Comparison of ENCODE assay signal across 10 mouse cellular contexts in genomic region chr8:123102855-123103254, GRCm38 (mm10). TPM values are rescaled to one million over a fixed set of nuclear protein-coding genes. Genes with fewer than 3 reads are reported as not detected.
DNase-seq lines count a peak whose midpoint lies in the region; ATAC-seq and TF ChIP-seq lines count a peak whose summit lies in the region.
"Not testable (repeated sequence)": the region's sequence is repeated elsewhere in the genome, so short reads cannot be mapped to it uniquely, and the experiment has no call there.
"Had no signal": no experiment of that assay in that cellular context is flagged by ENCODE, and none has a peak within 500 bp of the region (broad histone marks: within the 10 kb centered on the region; RNA-seq: fewer than 3 reads in every experiment).

No protein-coding gene starts in this region.

- H3K9me3 ChIP-seq in forebrain, embryonic 10.5 days; heart, embryonic 15.5 days (replicated peaks); intestine, embryonic 16.5 days (ENCODE audit: control insufficient read depth, low read length); midbrain, embryonic 10.5 days (replicated peaks); neural tube, embryonic 15.5 days (replicated peaks): not testable (repeated sequence)

- peak; percentile 11; the same call in 1 of the 2 replicates for ATAC-seq in heart, embryonic 15.5 days (replicated peaks; ENCODE audit: insufficient number of reproducible peaks, insufficient read depth, low FRiP score, low read depth)
- 0 out of 2 replicates have a peak, but pooled peaks have one; percentile 2 for ATAC-seq in intestine, embryonic 16.5 days
- ATAC-seq in neural tube, embryonic 15.5 days (ENCODE audit: low FRiP score): 0 out of 2 replicates have a peak, but pooled peaks have one; percentile 11

- WGBS in forebrain, embryonic 10.5 days: under 1% methylated on average over 26 of the region's 26 CpGs
- 1% methylated on average over 26 of the region's 26 CpGs for WGBS in heart, embryonic 15.5 days
- under 1% methylated on average over 26 of the region's 26 CpGs for WGBS in intestine, embryonic 16.5 days
- under 1% methylated on average over 26 of the region's 26 CpGs for WGBS in liver, adult 2 months
- 1% methylated on average over 26 of the region's 26 CpGs for whole genome bisulfite sequencing in midbrain, embryonic 10.5 days
- WGBS in neural tube, embryonic 15.5 days: 1% methylated on average over 26 of the region's 26 CpGs

- peak; percentile 48 for DNase-seq in 3134 (ENCODE audit: extremely low read depth, insufficient read length, low spot score)
- DNase-seq in adrenal gland, postnatal 14 days: peak; percentile 51
- not testable (repeated sequence) for DNase-seq in forebrain, embryonic 10.5 days (ENCODE audit: extremely low spot score, low spot score); liver, adult 2 months (ENCODE audit: extremely low read depth, low read depth, low spot score); midbrain, embryonic 10.5 days (ENCODE audit: low spot score)

- H3K4me2 ChIP-seq in heart, embryonic 15.5 days: peak overlapping the region; percentile 88
- peak overlapping the region; percentile 79 for H3K4me2 ChIP-seq in intestine, embryonic 16.5 days (ENCODE audit: low read depth, low read length)
- peak overlapping the region; percentile 88 for H3K4me2 ChIP-seq in neural tube, embryonic 15.5 days

- not testable (repeated sequence) for TF ChIP-seq POLR2A in liver, adult 2 months (IDR thresholded peaks at IDR 0.05; ENCODE audit: extremely low read depth, insufficient read depth, low read length)

- not testable (repeated sequence) for TF ChIP-seq CTCF in liver, adult 2 months (IDR thresholded peaks at IDR 0.05; ENCODE audit: low read depth, low read length)

- H3K4me3 ChIP-seq in forebrain, embryonic 10.5 days: peak overlapping the region; percentile 83
- H3K4me3 ChIP-seq in heart, embryonic 15.5 days: peak overlapping the region; percentile 65
- peak overlapping the region; percentile 81 for H3K4me3 ChIP-seq in intestine, embryonic 16.5 days (ENCODE audit: low read length)
- H3K4me3 ChIP-seq in liver, adult 2 months (ENCODE audit: insufficient read depth, low read depth, low read length): peak overlapping the region; percentile 68
- H3K4me3 ChIP-seq in midbrain, embryonic 10.5 days: peak overlapping the region; percentile 96
- peak overlapping the region; percentile 76 for H3K4me3 ChIP-seq in neural tube, embryonic 15.5 days (replicated peaks)

- not testable (repeated sequence) for H3K27me3 ChIP-seq in forebrain, embryonic 10.5 days (ENCODE audit: poor library complexity, severe bottlenecking); heart, embryonic 15.5 days; intestine, embryonic 16.5 days (replicated peaks; ENCODE audit: control insufficient read depth, insufficient read depth, low read length); liver, adult 2 months (ENCODE audit: control insufficient read depth, insufficient read depth, low read length); midbrain, embryonic 10.5 days (ENCODE audit: low read depth, poor library complexity, severe bottlenecking); neural tube, embryonic 15.5 days (replicated peaks)

- peaks cover 45% of the 10 kb centered on the region for H3K36me3 ChIP-seq in forebrain, embryonic 10.5 days (replicated peaks)
- peaks cover 25% of the 10 kb centered on the region for H3K36me3 ChIP-seq in heart, embryonic 15.5 days
- peaks cover 12% of the 10 kb centered on the region for H3K36me3 ChIP-seq in intestine, embryonic 16.5 days (ENCODE audit: control insufficient read depth, insufficient read depth, low read length)
- H3K36me3 ChIP-seq in liver, adult 2 months (ENCODE audit: control insufficient read depth, insufficient read depth, low read length): peaks cover 21% of the 10 kb centered on the region; the same call in 1 of the 2 replicates
- H3K36me3 ChIP-seq in midbrain, embryonic 10.5 days: peaks cover 42% of the 10 kb centered on the region
- peaks cover 27% of the 10 kb centered on the region for H3K36me3 ChIP-seq in neural tube, embryonic 15.5 days

- not testable (repeated sequence) for H3K79me2 ChIP-seq in liver, adult 2 months (ENCODE audit: control insufficient read depth, insufficient read depth, low read length)

- peak overlapping the region; percentile 99 for H3K27ac ChIP-seq in forebrain, embryonic 10.5 days
- H3K27ac ChIP-seq in heart, embryonic 15.5 days: peak overlapping the region; percentile 85
- H3K27ac ChIP-seq in intestine, embryonic 16.5 days (ENCODE audit: low read length): peak overlapping the region; percentile 91
- peak overlapping the region; percentile 43 for H3K27ac ChIP-seq in liver, adult 2 months (replicated peaks; ENCODE audit: insufficient read depth, low read depth, low read length)
- H3K27ac ChIP-seq in midbrain, embryonic 10.5 days (replicated peaks): peak overlapping the region; percentile 100
- peak overlapping the region; percentile 96 for H3K27ac ChIP-seq in neural tube, embryonic 15.5 days (replicated peaks)

- peaks cover 22% of the 10 kb centered on the region for H3K4me1 ChIP-seq in forebrain, embryonic 10.5 days
- peaks cover 18% of the 10 kb centered on the region for H3K4me1 ChIP-seq in heart, embryonic 15.5 days (replicated peaks)
- peaks cover 14% of the 10 kb centered on the region for H3K4me1 ChIP-seq in intestine, embryonic 16.5 days (ENCODE audit: control insufficient read depth, insufficient read depth, low read length)
- H3K4me1 ChIP-seq in liver, adult 2 months (ENCODE audit: control insufficient read depth, insufficient read depth, low read length): not testable (repeated sequence)
- H3K4me1 ChIP-seq in midbrain, embryonic 10.5 days: peaks cover 18% of the 10 kb centered on the region
- H3K4me1 ChIP-seq in neural tube, embryonic 15.5 days: peaks cover 18% of the 10 kb centered on the region

- H3K9ac ChIP-seq in heart, embryonic 15.5 days: peak overlapping the region; percentile 91
- peak overlapping the region; percentile 95 for H3K9ac ChIP-seq in intestine, embryonic 16.5 days (ENCODE audit: low read depth, low read length)
- peak overlapping the region; percentile 91 for H3K9ac ChIP-seq in liver, adult 2 months (ENCODE audit: low read depth, low read length)
- peak overlapping the region; percentile 93 for H3K9ac ChIP-seq in neural tube, embryonic 15.5 days (replicated peaks)

RNA-seq across cellular contexts. Expression of gene Rpl13, which starts 0.7 kb away (rescaled TPM):
- total RNA-seq in adrenal gland, postnatal 14 days (2021): 587 and 646 TPM in 2 replicates
- 1,382 and 1,410 TPM in 2 replicates for polyA plus RNA-seq in forebrain, embryonic 10.5 days (2016; fragmentation: Nextera tagmentation; extraction: Ambion mirVana)
- 802 and 841 TPM in 2 replicates for polyA plus RNA-seq in heart, embryonic 15.5 days (2015; fragmentation: Nextera tagmentation; extraction: Ambion mirVana)
- 1,403 and 1,521 TPM in 2 replicates for polyA plus RNA-seq in intestine, embryonic 16.5 days (2015; fragmentation: Nextera tagmentation; extraction: Ambion mirVana)
- 764 and 919 TPM in 2 replicates for total RNA-seq in liver, adult 2 months (2014; rRNA removed)
- polyA plus RNA-seq in liver, adult 2 months (2012; rRNA removed): 634 and 769 TPM in 2 replicates
- polyA plus RNA-seq in midbrain, embryonic 10.5 days (2016; fragmentation: Nextera tagmentation; extraction: Ambion mirVana): 1,200 and 1,392 TPM in 2 replicates
- polyA plus RNA-seq in neural tube, embryonic 15.5 days (2015; fragmentation: Nextera tagmentation; extraction: Ambion mirVana): 659 and 826 TPM in 2 replicates

RNA-seq across cellular contexts. Expression of gene Cpne7, which starts 14.3 kb away (rescaled TPM):
- total RNA-seq in adrenal gland, postnatal 14 days (2021): 6.0 and 7.0 TPM in 2 replicates
- polyA plus RNA-seq in forebrain, embryonic 10.5 days (2016; fragmentation: Nextera tagmentation; extraction: Ambion mirVana): 0.94 and 1.3 TPM in 2 replicates
- polyA plus RNA-seq in heart, embryonic 15.5 days (2015; fragmentation: Nextera tagmentation; extraction: Ambion mirVana): 0.18 and 0.25 TPM in 2 replicates
- polyA plus RNA-seq in intestine, embryonic 16.5 days (2015; fragmentation: Nextera tagmentation; extraction: Ambion mirVana): 0.78 and 0.93 TPM in 2 replicates
- 0.07 and 0.09 TPM in 2 replicates for total RNA-seq in liver, adult 2 months (2014; rRNA removed)
- 0.09 and 0.28 TPM in 2 replicates for polyA plus RNA-seq in liver, adult 2 months (2012; rRNA removed)
- 0.32 and 0.39 TPM in 2 replicates for polyA plus RNA-seq in midbrain, embryonic 10.5 days (2016; fragmentation: Nextera tagmentation; extraction: Ambion mirVana)
- polyA plus RNA-seq in neural tube, embryonic 15.5 days (2015; fragmentation: Nextera tagmentation; extraction: Ambion mirVana): 3.7 and 4.7 TPM in 2 replicates

RNA-seq across cellular contexts. Expression of gene Spg7, which starts 40.1 kb away (rescaled TPM):
- total RNA-seq in adrenal gland, postnatal 14 days (2021): 73.2 and 79.6 TPM in 2 replicates
- 53.9 and 56.8 TPM in 2 replicates for polyA plus RNA-seq in forebrain, embryonic 10.5 days (2016; fragmentation: Nextera tagmentation; extraction: Ambion mirVana)
- polyA plus RNA-seq in heart, embryonic 15.5 days (2015; fragmentation: Nextera tagmentation; extraction: Ambion mirVana): 60.1 and 64.3 TPM in 2 replicates
- polyA plus RNA-seq in intestine, embryonic 16.5 days (2015; fragmentation: Nextera tagmentation; extraction: Ambion mirVana): 54.4 and 55.6 TPM in 2 replicates
- 27.4 and 29.5 TPM in 2 replicates for total RNA-seq in liver, adult 2 months (2014; rRNA removed)
- polyA plus RNA-seq in liver, adult 2 months (2012; rRNA removed): 62.4 and 81.4 TPM in 2 replicates
- 49.5 and 50.9 TPM in 2 replicates for polyA plus RNA-seq in midbrain, embryonic 10.5 days (2016; fragmentation: Nextera tagmentation; extraction: Ambion mirVana)
- polyA plus RNA-seq in neural tube, embryonic 15.5 days (2015; fragmentation: Nextera tagmentation; extraction: Ambion mirVana): 45.8 and 47.6 TPM in 2 replicates

RNA-seq across cellular contexts. Expression of gene Sult5a1, which starts 55.3 kb away (rescaled TPM):
- 8.8 and 10.1 TPM in 2 replicates for total RNA-seq in adrenal gland, postnatal 14 days (2021)
- polyA plus RNA-seq in forebrain, embryonic 10.5 days (2016; fragmentation: Nextera tagmentation; extraction: Ambion mirVana): 2.2 and 2.7 TPM in 2 replicates
- 4.6 and 7.5 TPM in 2 replicates for polyA plus RNA-seq in heart, embryonic 15.5 days (2015; fragmentation: Nextera tagmentation; extraction: Ambion mirVana)
- 9.3 and 9.6 TPM in 2 replicates for polyA plus RNA-seq in intestine, embryonic 16.5 days (2015; fragmentation: Nextera tagmentation; extraction: Ambion mirVana)
- total RNA-seq in liver, adult 2 months (2014; rRNA removed): 15.5 and 29.8 TPM in 2 replicates
- polyA plus RNA-seq in liver, adult 2 months (2012; rRNA removed): 62.7 and 154 TPM in 2 replicates
- polyA plus RNA-seq in midbrain, embryonic 10.5 days (2016; fragmentation: Nextera tagmentation; extraction: Ambion mirVana): 3.6 and 3.8 TPM in 2 replicates
- 2.2 and 3.4 TPM in 2 replicates for polyA plus RNA-seq in neural tube, embryonic 15.5 days (2015; fragmentation: Nextera tagmentation; extraction: Ambion mirVana)
- total RNA-seq: left cerebral cortex, postnatal 10 days; megakaryocyte-erythroid progenitor cell, adult 5-6 weeks had no signal

Comparison
In these comparisons a context has a peak if more than half of its experiments do, and no peak if none do; other contexts are left out.
1. H3K27ac ChIP-seq: peak in every context shown above with its lines; median percentile 100 in midbrain, embryonic 10.5 days; 99 in forebrain, embryonic 10.5 days; 96 in neural tube, embryonic 15.5 days; 91 in intestine, embryonic 16.5 days; 85 in heart, embryonic 15.5 days; 43 in liver, adult 2 months.